Mouse (Mus musculus) CD8-positive naive resting alpha-beta T cell, adult 2 months (primary cell): ENCODE data around the gene Ggt6.

Experiments
- DNase-seq, 2 experiments: peaks; one replicate each; pipeline ENCODE4 v3.0.0; 2022; ENCODE audit warnings: low read depth in 2 of 2, low spot score in 2 of 2

Gene Ggt6

DNA sequence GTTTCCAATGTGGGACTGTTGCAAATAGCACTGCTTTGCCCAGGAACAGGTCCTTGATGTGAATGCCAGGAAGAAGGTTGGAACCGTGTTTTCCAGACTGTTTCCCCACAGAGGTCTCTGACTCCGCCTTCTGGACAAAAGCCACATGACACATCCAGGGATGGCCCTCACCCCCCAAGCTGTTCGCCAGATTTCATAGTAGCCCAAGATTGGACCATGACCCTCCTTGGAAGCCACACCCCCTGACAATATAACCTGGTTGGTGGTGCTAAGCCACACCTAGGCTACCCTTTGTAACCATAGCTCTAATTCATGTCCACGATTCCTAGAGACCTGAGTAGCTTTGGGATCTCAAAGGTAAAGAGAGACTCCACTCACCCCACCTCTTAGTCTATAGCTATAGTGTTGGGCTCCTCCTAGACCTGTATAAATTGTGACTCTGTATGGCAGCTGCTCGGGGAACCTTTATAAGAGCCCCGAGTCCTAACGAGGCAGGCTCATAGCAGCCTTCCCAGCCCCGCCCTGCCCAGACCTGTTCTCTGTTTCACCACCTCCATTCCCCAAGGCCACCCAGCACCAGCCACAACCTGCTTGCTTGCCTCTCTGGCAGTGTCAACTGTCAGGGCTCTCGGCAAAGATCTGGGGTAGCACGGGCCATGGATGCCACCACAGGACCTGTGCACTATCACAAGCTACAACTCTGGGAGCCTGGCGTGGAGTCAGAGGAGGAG is at the start of gene Ggt6:
TSS of gene Ggt6 (plus strand) at position 564 of the 731 bp plus-strand sequence.
- no peak for DNase-seq

DNA sequence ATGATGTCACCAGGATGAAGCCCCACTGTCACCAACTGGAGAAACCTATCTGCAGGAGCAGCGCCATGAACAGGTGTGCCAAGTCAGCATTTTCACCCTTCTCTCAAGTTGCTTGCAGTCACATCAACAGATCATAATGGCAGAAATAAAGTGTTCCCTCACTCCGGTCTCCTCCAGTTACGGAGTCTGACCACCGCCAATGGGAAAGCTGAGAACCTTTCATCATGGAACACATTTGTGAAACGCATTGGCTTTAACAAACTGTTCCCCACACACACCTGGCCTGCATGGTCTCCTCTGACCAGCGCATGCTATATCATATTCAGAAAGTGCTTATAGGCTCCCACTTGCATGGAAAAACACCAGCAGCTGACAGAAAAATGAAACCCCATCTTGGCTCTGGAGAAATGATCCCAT is 47.2 kb upstream of the Ggt6 start:
- DNase-seq, result no peak

DNA sequence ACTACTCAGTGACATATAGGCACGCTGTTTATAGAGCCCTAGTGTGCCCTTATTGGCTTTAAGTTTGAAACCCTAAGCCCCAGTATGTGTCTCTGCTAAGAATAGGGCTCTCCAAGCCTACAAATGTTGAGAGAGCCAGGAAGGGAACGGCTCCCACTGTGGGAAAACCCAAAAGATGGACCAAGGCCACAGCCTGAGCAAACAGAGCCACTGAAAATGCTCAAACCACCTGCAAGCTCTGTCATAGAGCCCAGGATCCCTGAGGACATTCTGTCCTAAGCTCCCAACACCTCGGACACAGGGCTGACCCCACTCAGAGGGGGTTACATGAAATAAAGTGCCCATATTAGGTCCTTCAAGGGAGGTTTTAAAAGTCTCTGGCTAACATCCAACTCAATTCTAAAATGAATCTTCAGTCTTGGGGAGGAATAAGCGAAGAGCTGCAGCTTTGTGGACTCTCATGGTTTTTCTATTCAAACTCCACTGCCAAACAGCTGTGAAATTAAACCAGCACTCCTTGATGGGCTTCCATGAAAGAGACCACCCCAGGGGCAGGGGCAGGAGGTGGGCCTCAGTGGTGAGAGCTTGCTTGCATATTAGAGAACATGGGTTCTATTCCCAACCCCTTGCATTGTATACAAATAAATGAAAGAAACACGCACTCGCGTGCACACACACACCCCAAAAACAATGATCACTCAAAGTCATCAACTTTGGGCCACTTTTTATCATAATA is 45.8 kb upstream of the Ggt6 start:
- DNase-seq, result no peak

DNA sequence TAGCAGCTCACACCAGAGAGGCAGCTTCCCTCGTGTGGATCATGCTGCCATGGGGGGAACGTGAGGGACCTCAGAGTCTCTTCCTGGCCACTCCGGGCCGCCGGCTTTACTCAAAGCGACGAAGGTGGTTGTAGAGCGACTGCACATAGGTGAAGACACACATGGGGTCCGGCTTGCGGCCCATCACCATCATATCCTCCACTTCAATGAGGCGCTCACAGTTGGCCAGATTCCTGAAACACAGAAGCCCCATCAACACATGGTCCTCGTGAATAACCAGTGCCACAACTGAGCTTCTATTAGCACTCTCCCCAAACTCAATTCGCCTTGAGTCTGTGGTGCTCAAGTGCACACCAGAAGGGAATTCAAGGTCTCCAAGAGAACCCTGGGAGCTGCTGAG is 44.1 kb upstream of the Ggt6 start:
- no peak for DNase-seq

- no peak for DNase-seq
Observed at GRCm38 (mm10) chr11:72393243-72393642, 42.1 kb upstream of the Ggt6 start.

GRCm38 (mm10) chr11:72393669-72394068 is 41.7 kb upstream of the Ggt6 start:
- DNase-seq, result no peak

DNA sequence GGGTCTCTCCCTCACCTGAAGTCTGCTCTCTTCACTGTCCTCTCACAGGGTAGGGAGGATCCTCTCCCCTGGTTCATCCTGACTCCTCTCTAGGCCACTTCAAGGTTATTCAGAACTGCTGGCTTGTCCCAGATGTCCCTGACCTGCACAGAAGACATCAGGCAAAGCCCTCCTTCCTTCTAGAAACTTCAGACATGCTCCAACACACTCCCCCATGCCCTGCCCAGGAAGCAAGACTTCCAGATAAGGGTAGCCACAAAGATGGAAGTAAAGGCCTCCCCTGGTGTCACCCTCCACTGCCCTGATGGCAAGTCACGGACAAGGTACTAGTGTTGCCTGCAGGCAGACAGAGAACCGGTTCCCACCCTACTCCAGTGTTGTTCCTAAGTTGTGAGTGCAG is 40.6 kb upstream of the Ggt6 start:
- DNase-seq, result no peak

DNA sequence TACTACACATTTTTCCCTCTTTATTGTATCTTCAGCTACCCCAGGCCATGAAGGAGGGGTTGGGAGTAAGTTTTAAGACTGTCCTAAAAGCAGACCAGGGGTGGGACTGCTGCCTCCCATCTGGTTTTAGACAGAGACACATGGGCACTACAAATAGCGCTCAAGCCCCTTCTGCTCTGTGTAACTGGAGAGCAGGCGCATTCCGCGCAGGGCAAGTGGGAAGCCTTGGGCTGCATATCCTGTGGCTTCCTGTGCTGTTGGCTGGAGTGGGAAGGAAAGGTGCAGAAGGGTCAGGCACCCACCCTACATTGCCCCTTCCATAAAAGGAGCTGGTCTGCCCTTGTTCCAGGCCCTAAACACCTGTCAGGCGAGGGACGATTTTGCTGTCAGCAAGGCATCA is 39.7 kb upstream of the Ggt6 start:
- DNase-seq, result no peak

GRCm38 (mm10) chr11:72396621-72397020 is 38.7 kb upstream of the Ggt6 start:
- DNase-seq, result no peak

GRCm38 (mm10) chr11:72397072-72397471 is 38.3 kb upstream of the Ggt6 start:
- no peak for DNase-seq

DNA sequence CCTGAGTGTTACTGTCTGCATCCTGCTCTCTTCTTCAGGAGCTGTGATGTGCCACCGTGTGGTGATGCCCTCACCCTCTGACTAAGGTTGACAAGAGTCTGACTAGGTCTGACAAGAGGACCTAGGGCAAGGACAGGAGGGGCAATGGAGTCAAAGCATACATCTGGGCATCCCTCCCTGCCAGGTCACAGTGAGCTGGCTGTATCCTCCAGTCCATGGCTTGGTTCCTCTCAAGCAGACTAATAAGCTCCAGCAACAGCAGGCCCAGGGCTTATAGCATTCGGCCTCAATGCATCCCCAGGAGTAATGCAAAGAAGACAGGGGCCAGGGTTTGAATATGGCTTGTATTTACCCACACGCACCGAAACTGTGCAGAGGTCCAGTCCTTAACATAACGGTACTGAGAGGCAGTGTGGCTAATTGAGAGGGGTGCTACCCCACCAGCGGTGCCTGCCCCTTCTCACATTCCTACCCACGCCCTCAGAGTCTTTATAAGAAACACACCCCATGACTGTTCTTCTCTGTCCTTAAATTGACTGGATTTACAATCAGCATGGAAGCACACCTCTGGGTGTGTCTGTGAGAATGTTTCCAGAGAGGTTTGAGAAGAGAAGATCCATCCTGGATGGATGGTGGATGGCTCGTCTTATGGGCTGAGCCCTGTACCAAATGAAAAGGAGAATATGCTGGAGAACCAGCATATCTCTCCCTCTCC is 37.4 kb upstream of the Ggt6 start:
- DNase-seq, result no peak

GRCm38 (mm10) chr11:72401068-72401467 is 34.3 kb upstream of the Ggt6 start:
- no peak for DNase-seq

DNA sequence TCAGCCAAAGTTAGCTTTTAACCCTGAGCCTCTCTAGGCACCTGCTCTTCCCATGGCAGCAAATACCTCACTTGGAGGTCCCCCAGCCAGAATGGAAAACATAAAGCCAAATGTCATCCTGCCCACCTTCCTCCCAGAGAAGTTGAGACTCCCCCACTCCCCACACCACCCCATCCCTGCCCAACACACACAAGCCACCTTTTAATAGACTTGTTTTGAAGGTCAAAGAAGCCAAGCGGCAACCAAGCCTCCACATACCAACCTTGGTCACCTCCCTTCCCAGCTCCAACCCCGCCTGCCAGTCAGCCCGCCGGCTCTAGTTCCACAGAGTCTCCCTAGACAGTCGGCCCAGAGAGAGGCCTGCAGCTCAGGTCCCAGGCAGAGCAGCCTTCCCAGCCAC is 33.3 kb upstream of the Ggt6 start:
- no peak for DNase-seq

- no peak for DNase-seq
Observed at GRCm38 (mm10) chr11:72402969-72403368, 32.4 kb upstream of the Ggt6 start.

- no peak for DNase-seq
Observed at GRCm38 (mm10) chr11:72405532-72405931, 29.8 kb upstream of the Ggt6 start.

GRCm38 (mm10) chr11:72406079-72406675 is 29.1 kb upstream of the Ggt6 start:
- no peak for DNase-seq

- DNase-seq, result no peak
Observed at GRCm38 (mm10) chr11:72407081-72407480, 28.2 kb upstream of the Ggt6 start.

GRCm38 (mm10) chr11:72407574-72407973 is 27.8 kb upstream of the Ggt6 start:
- no peak for DNase-seq

DNA sequence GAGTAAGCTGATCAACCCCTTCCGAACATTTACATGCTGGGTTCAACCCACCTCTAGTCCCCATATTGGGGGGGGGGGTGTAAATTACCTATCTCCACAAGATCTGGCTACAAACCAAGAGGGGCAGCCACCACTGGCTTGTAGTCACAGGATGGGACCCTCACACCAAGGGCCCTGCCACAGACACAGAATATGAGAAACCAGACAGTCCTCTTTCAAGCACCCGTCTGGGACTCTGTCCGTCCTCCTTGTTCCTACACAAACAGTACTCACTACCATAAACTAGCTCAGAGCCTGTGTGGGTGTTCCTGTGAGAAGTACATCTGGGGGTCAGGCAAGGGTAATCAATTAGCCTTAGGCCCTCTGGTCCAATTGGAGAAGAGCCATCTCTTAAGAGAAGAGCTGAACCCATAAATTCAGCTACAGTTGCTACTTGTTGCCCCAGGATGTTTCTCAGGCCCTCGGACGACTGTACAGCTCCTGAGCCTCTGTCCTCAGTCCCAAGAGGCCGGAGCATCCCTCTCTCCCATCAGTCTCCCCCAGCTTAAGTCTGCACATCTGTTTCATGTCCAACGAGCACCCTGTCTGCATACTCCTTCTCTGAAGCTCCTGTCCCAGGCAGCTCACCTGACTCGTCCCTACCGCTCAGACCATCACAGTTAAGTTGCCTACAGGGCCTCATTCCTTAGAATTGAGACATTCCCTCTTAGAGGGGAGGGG is 26.7 kb upstream of the Ggt6 start:
- DNase-seq, result no peak

- DNase-seq, result no peak
Observed at GRCm38 (mm10) chr11:72409649-72410385, 25.5 kb upstream of the Ggt6 start.
